Mouse (Mus musculus) cerebellum, adult 8-10 months (tissue): ENCODE measurements around the gene Sun1.

Experiments
- DNase-seq: peaks from one replicate; pipeline ENCODE4 v3.0.0; 2022

Gene Sun1

GRCm38 (mm10) chr5:139252081-139252909 is 51.9 kb downstream of the Sun1 start, which contains the start of gene Get4:
TSS of gene Get4 (plus strand) at chr5:139252324.
- peak; percentile 97 for DNase-seq

- DNase-seq, result no peak
Measured at GRCm38 (mm10) chr5:139252910-139253245, 52.4 kb downstream of the Sun1 start.

GRCm38 (mm10) chr5:139253301-139253741 is 52.9 kb downstream of the Sun1 start:
- peak; percentile 45 for DNase-seq

GRCm38 (mm10) chr5:139254938-139255337 is 54.5 kb downstream of the Sun1 start:
- DNase-seq, result no peak

GRCm38 (mm10) chr5:139255777-139256176 is 55.3 kb downstream of the Sun1 start:
- DNase-seq, result no peak

GRCm38 (mm10) chr5:139256211-139256765 is 55.9 kb downstream of the Sun1 start:
- DNase-seq, result no peak

- DNase-seq, result no peak
Measured at GRCm38 (mm10) chr5:139257265-139257664, 56.8 kb downstream of the Sun1 start.

GRCm38 (mm10) chr5:139257818-139258217 is 57.4 kb downstream of the Sun1 start:
- DNase-seq, result no peak

- DNase-seq, result no peak
Measured at GRCm38 (mm10) chr5:139258371-139259035, 58.1 kb downstream of the Sun1 start.

- DNase-seq, result no peak
Measured at GRCm38 (mm10) chr5:139259853-139260252, 59.4 kb downstream of the Sun1 start.

GRCm38 (mm10) chr5:139261403-139261802 is 61.0 kb downstream of the Sun1 start:
- no peak for DNase-seq

- no peak for DNase-seq
Measured at GRCm38 (mm10) chr5:139267661-139268060, 67.2 kb downstream of the Sun1 start.

GRCm38 (mm10) chr5:139270806-139271521 is 70.5 kb downstream of the Sun1 start:
- DNase-seq, result no peak

- DNase-seq, result no peak
Measured at GRCm38 (mm10) chr5:139271994-139272554, 71.6 kb downstream of the Sun1 start.

GRCm38 (mm10) chr5:139277287-139277686 is 76.8 kb downstream of the Sun1 start:
- no peak for DNase-seq

GRCm38 (mm10) chr5:139281373-139282112 is 81.1 kb downstream of the Sun1 start:
- DNase-seq, result no peak

- DNase-seq, result peak; percentile 88
Measured at GRCm38 (mm10) chr5:139282191-139282590, 81.8 kb downstream of the Sun1 start.

GRCm38 (mm10) chr5:139283460-139284180 is 83.2 kb downstream of the Sun1 start:
- DNase-seq, result no peak

GRCm38 (mm10) chr5:139285383-139286067 is 85.1 kb downstream of the Sun1 start:
- no peak for DNase-seq

GRCm38 (mm10) chr5:139286142-139286941 is 85.9 kb downstream of the Sun1 start:
- no peak for DNase-seq
